ENCODE assay signal across 8 mouse cellular contexts in genomic region chr9:44396684-44397411, GRCm38 (mm10). TPM values are rescaled to one million over a fixed set of nuclear protein-coding genes. Genes with fewer than 3 reads are reported as not detected.
DNase-seq lines count a peak whose midpoint lies in the region; ATAC-seq and TF ChIP-seq lines count a peak whose summit lies in the region.

Slc37a4 (plus strand) TSS chr9:44396852.

- ATAC-seq in cerebellum, adult (ENCODE audit: insufficient number of reproducible peaks, low FRiP score, low TSS enrichment) = peak; percentile 98
- peak; percentile 97 for ATAC-seq in forebrain, embryonic 13.5 days
- ATAC-seq in liver, postnatal 0 days = peak; percentile 91
- ATAC-seq in neural tube, embryonic 14.5 days (ENCODE audit: low read depth) = peak; percentile 97

- H3K4me1 ChIP-seq in ES-Bruce4 (ENCODE audit: control insufficient read depth, insufficient read depth, low read length) = no peaks in the 10 kb centered on the region
- H3K4me1 ChIP-seq in forebrain, embryonic 13.5 days = peaks cover 18% of the 10 kb centered on the region
- H3K4me1 ChIP-seq in liver, postnatal 0 days (ENCODE audit: insufficient read depth) = peaks cover 8% of the 10 kb centered on the region
- H3K4me1 ChIP-seq in neural tube, embryonic 14.5 days (ENCODE audit: control insufficient read depth, insufficient read depth, low read length) = peaks cover 19% of the 10 kb centered on the region

- H3K27ac ChIP-seq in ES-Bruce4 (ENCODE audit: insufficient read depth, low read length) = no peak within 1 kb of the TSS
- H3K27ac ChIP-seq in forebrain, embryonic 13.5 days = peak within 1 kb of the TSS; percentile 74
- peak within 1 kb of the TSS; percentile 93 for H3K27ac ChIP-seq in liver, postnatal 0 days (ENCODE audit: low read depth)
- peak within 1 kb of the TSS; percentile 87 for H3K27ac ChIP-seq in neural tube, embryonic 14.5 days (ENCODE audit: low read depth, low read length)

- TF ChIP-seq POLR2A in ES-Bruce4 (IDR thresholded peaks at IDR 0.05; ENCODE audit: insufficient read depth, low read length) = no peak

- peak within 1 kb of the TSS; percentile 99 for H3K4me2 ChIP-seq in forebrain, embryonic 13.5 days
- peak within 1 kb of the TSS; percentile 95 for H3K4me2 ChIP-seq in liver, postnatal 0 days (ENCODE audit: low read depth, low read length)
- H3K4me2 ChIP-seq in neural tube, embryonic 14.5 days (ENCODE audit: low read depth, low read length) = peak within 1 kb of the TSS; percentile 91

- no peaks in the 10 kb centered on the region for H3K9me3 ChIP-seq in ES-Bruce4 (replicated peaks; ENCODE audit: control insufficient read depth, insufficient read depth, low read length, poor library complexity, severe bottlenecking)
- H3K9me3 ChIP-seq in forebrain, embryonic 13.5 days (replicated peaks) = no peaks in the 10 kb centered on the region
- H3K9me3 ChIP-seq in liver, postnatal 0 days (ENCODE audit: low read length) = no peaks in the 10 kb centered on the region
- H3K9me3 ChIP-seq in neural tube, embryonic 14.5 days (ENCODE audit: control insufficient read depth, low read length) = no peaks in the 10 kb centered on the region

- no peaks in the 10 kb centered on the region for H3K36me3 ChIP-seq in ES-Bruce4 (ENCODE audit: control insufficient read depth, insufficient read depth, low read length, poor library complexity, severe bottlenecking)
- H3K36me3 ChIP-seq in forebrain, embryonic 13.5 days (ENCODE audit: poor library complexity, severe bottlenecking) = peaks cover 30% of the 10 kb centered on the region
- H3K36me3 ChIP-seq in liver, postnatal 0 days (replicated peaks; ENCODE audit: insufficient read depth, low read length) = peaks cover 22% of the 10 kb centered on the region
- H3K36me3 ChIP-seq in neural tube, embryonic 14.5 days (ENCODE audit: control insufficient read depth, insufficient read depth, low read length) = peaks cover 18% of the 10 kb centered on the region

- no peak for TF ChIP-seq CTCF in ES-Bruce4 (IDR thresholded peaks at IDR 0.05; ENCODE audit: low read depth, low read length)
- TF ChIP-seq CTCF in liver, postnatal 0 days (IDR thresholded peaks at IDR 0.05; ENCODE audit: low read depth) = peak; percentile 41

- peak within 1 kb of the TSS; percentile 85 for H3K4me3 ChIP-seq in ES-Bruce4 (ENCODE audit: low read depth, low read length)
- H3K4me3 ChIP-seq in forebrain, embryonic 13.5 days = peak within 1 kb of the TSS; percentile 70
- peak within 1 kb of the TSS; percentile 79 for H3K4me3 ChIP-seq in liver, postnatal 0 days (ENCODE audit: low read depth, low read length)
- peak within 1 kb of the TSS; percentile 87 for H3K4me3 ChIP-seq in neural tube, embryonic 14.5 days (ENCODE audit: low read depth, low read length)

- DNase-seq in heart, postnatal 10 days = peak; percentile 96 to 97
- DNase-seq in large intestine, adult 2 months (ENCODE audit: low read depth, low spot score) = peak; percentile 99
- DNase-seq in liver, postnatal 0 days = peak; percentile 96
- peak; percentile 90 for DNase-seq in testis, postnatal 10 days (ENCODE audit: low spot score)

- TF ChIP-seq EP300 in ES-Bruce4 (IDR thresholded peaks at IDR 0.05; ENCODE audit: insufficient read depth, low read depth, low read length) = 0 out of 2 replicates have a peak, but pooled peaks have one; percentile 25
- TF ChIP-seq EP300 in liver, postnatal 0 days (IDR thresholded peaks at IDR 0.05; ENCODE audit: low read depth) = no peak

- H3K27me3 ChIP-seq in ES-Bruce4 (ENCODE audit: control insufficient read depth, insufficient read depth, low read length, poor library complexity, severe bottlenecking) = no peaks in the 10 kb centered on the region
- no peaks in the 10 kb centered on the region for H3K27me3 ChIP-seq in forebrain, embryonic 13.5 days
- H3K27me3 ChIP-seq in liver, postnatal 0 days (ENCODE audit: insufficient read depth, low read length) = no peaks in the 10 kb centered on the region
- H3K27me3 ChIP-seq in neural tube, embryonic 14.5 days (ENCODE audit: control insufficient read depth, insufficient read depth, low read length) = no peaks in the 10 kb centered on the region

- intact Hi-C loops in heart, postnatal 10 days (cut with DNase I) = loop anchor here (10.0 kb wide), 1 partner anchor 412 kb away; no protein-coding TSS in a partner anchor

- under 1% methylated on average over 42 of the region's 43 CpGs for WGBS in forebrain, embryonic 13.5 days
- under 1% methylated on average over 43 of the region's 43 CpGs for WGBS in large intestine, adult 2 months
- 1% methylated on average over 43 of the region's 43 CpGs for WGBS in liver, postnatal 0 days (ENCODE audit: insufficient replicate concordance)
- under 1% methylated on average over 43 of the region's 43 CpGs for whole genome bisulfite sequencing in neural tube, embryonic 14.5 days

- peak within 1 kb of the TSS; percentile 56 for H3K9ac ChIP-seq in ES-Bruce4 (ENCODE audit: low read depth, poor library complexity, severe bottlenecking)
- H3K9ac ChIP-seq in forebrain, embryonic 13.5 days = peak within 1 kb of the TSS; percentile 85
- H3K9ac ChIP-seq in liver, postnatal 0 days (replicated peaks) = peak within 1 kb of the TSS; percentile 85
- H3K9ac ChIP-seq in neural tube, embryonic 14.5 days (replicated peaks; ENCODE audit: low read depth, low read length) = peak within 1 kb of the TSS; percentile 76

RNA-seq across cellular contexts. Expression of gene Slc37a4, which starts in this region (rescaled TPM):
- 7.7 and 8.1 TPM in 2 replicates for polyA plus RNA-seq in ES-Bruce4 (2011; ENCODE audit: insufficient read depth, insufficient read length, low read depth, missing spikeins)
- 23.3 and 29.6 TPM in 2 replicates for polyA plus RNA-seq in forebrain, embryonic 13.5 days (2015; fragmentation: Nextera tagmentation; extraction: Ambion mirVana)
- 10 to 100 TPM; 29.2 to 31.6 TPM for total RNA-seq in heart, postnatal 10 days (2021)
- polyA plus RNA-seq in large intestine, adult 2 months (2012; rRNA removed) = 48.9 and 60.6 TPM in 2 replicates
- 178 and 188 TPM in 2 replicates for polyA plus RNA-seq in liver, postnatal 0 days (2015; fragmentation: Nextera tagmentation; extraction: Ambion mirVana)
- 70.9 and 78.8 TPM in 2 replicates for polyA plus RNA-seq in neural tube, embryonic 14.5 days (2014; fragmentation: Nextera tagmentation; extraction: Ambion mirVana)
